Mouse (Mus musculus) skeletal muscle tissue, adult 2 months (tissue): Measurements from ENCODE around the gene Psmb5.
"Not testable (repeated sequence)": the region's sequence is repeated elsewhere in the genome, so short reads cannot be mapped to it uniquely, and the experiment has no call there.

Experiments
- DNase-seq: peaks from one replicate; pipeline ENCODE4 v3.0.0-alpha.2; 2012; ENCODE audit warnings: low read depth, low spot score

Psmb5 gene

GRCm38 (mm10) chr14:54630583-54631239 lies 12.9 kb upstream of the Psmb5 start:
- DNase-seq = no peak

- DNase-seq = no peak
Measured at GRCm38 (mm10) chr14:54629797-54630196, 12.0 kb upstream of the Psmb5 start.

GRCm38 (mm10) chr14:54628103-54628502 lies 10.3 kb upstream of the Psmb5 start:
- DNase-seq = no peak

- no peak for DNase-seq
Measured at GRCm38 (mm10) chr14:54624976-54625375, 7.2 kb upstream of the Psmb5 start.

- no peak for DNase-seq
Measured at GRCm38 (mm10) chr14:54623334-54623733, 5.5 kb upstream of the Psmb5 start.

GRCm38 (mm10) chr14:54621133-54621532 lies 3.3 kb upstream of the Psmb5 start, which contains the start of gene Psmb11:
TSS of gene Psmb11 (plus strand) at chr14:54621433.
- DNase-seq = no peak

GRCm38 (mm10) chr14:54617152-54617896 lies 498 bp downstream of the Psmb5 start:
- DNase-seq = no peak

GRCm38 (mm10) chr14:54616226-54616825 lies 1.5 kb downstream of the Psmb5 start:
- no peak for DNase-seq

GRCm38 (mm10) chr14:54614130-54614529 lies 3.7 kb downstream of the Psmb5 start:
- not testable (repeated sequence) for DNase-seq

GRCm38 (mm10) chr14:54610648-54611047 lies 7.2 kb downstream of the Psmb5 start:
- DNase-seq = no peak

- DNase-seq = no peak
Measured at GRCm38 (mm10) chr14:54609962-54610361, 7.9 kb downstream of the Psmb5 start.

- no peak for DNase-seq
Measured at GRCm38 (mm10) chr14:54609245-54609644, 8.6 kb downstream of the Psmb5 start.

- no peak for DNase-seq
Measured at GRCm38 (mm10) chr14:54607226-54607625, 10.6 kb downstream of the Psmb5 start.

- DNase-seq = peak; percentile 54
Measured at GRCm38 (mm10) chr14:54605752-54606321, 12.0 kb downstream of the Psmb5 start, which contains the start of gene 4931414P19Rik. TSS of gene 4931414P19Rik (minus strand) at chr14:54605993.

GRCm38 (mm10) chr14:54603686-54604085 lies 14.1 kb downstream of the Psmb5 start:
- DNase-seq = no peak

GRCm38 (mm10) chr14:54603038-54603654 lies 14.7 kb downstream of the Psmb5 start:
- peak; percentile 97 for DNase-seq

- DNase-seq = no peak
Measured at GRCm38 (mm10) chr14:54602613-54603012, 15.2 kb downstream of the Psmb5 start.

- DNase-seq = no peak
Measured at GRCm38 (mm10) chr14:54601601-54602000, 16.2 kb downstream of the Psmb5 start.

GRCm38 (mm10) chr14:54597084-54597483 lies 20.7 kb downstream of the Psmb5 start:
- DNase-seq = no peak

GRCm38 (mm10) chr14:54594631-54595414 lies 23.0 kb downstream of the Psmb5 start:
- DNase-seq = no peak

- DNase-seq = no peak
Measured at GRCm38 (mm10) chr14:54594055-54594454, 23.8 kb downstream of the Psmb5 start.
